Mouse (Mus musculus) liver, embryonic 13.5 days (tissue): Measurements from ENCODE around the gene Babam2. TPM values are rescaled to one million over a fixed set of nuclear protein-coding genes. Genes with fewer than 3 reads are reported as not detected.

Experiments
- ATAC-seq: fragments of 200-750 bp; cut with Nextera tagmentation; 2 replicates; pipeline ENCODE4 v1.8.0; 2017; ENCODE audit warnings: low read depth, mild to moderate bottlenecking, moderate number of reproducible peaks, moderate library complexity
- DNase-seq: peaks from one replicate; pipeline ENCODE4 v3.0.0; 2022
- H3K27ac ChIP-seq: fragments of 300-500 bp; sonication (generic); 2 replicates; pipeline ENCODE4 v1.5.1; 2015; ENCODE audit warnings: moderate library complexity, mild to moderate bottlenecking, inconsistent platforms
- H3K27me3 ChIP-seq: fragments of 300-500 bp; sonication (generic); 2 replicates; pipeline ENCODE4 v1.6.1; 2015; ENCODE audit warnings: mild to moderate bottlenecking, inconsistent platforms
- H3K36me3 ChIP-seq: fragments of 300-500 bp; sonication (generic); 2 replicates; pipeline ENCODE4 v1.6.1; 2015; ENCODE audit warnings: mild to moderate bottlenecking, inconsistent platforms
- H3K4me1 ChIP-seq: fragments of 300-500 bp; sonication (generic); replicated peaks from 2 replicates; pipeline ENCODE4 v1.6.1; 2015; ENCODE audit warnings: inconsistent platforms
- H3K4me2 ChIP-seq: fragments of 300-500 bp; sonication (generic); 2 replicates; pipeline ENCODE4 v1.6.1; 2015; ENCODE audit warnings: inconsistent platforms, mild to moderate bottlenecking, moderate library complexity
- H3K4me3 ChIP-seq: fragments of 300-500 bp; sonication (generic); replicated peaks from 2 replicates; pipeline ENCODE4 v1.5.1; 2015; ENCODE audit warnings: mild to moderate bottlenecking, inconsistent platforms
- H3K9ac ChIP-seq: fragments of 300-500 bp; sonication (generic); 2 replicates; pipeline ENCODE4 v1.6.1; 2015; ENCODE audit warnings: mild to moderate bottlenecking, inconsistent platforms
- H3K9me3 ChIP-seq: fragments of 300-500 bp; sonication (generic); replicated peaks from 2 replicates; pipeline ENCODE4 v1.6.1; 2016; ENCODE audit warnings: inconsistent platforms
- WGBS: fragments of 180-500 bp; shearing (Covaris S2); methylation state at CpG from one replicate; pipeline ENCODE4 v1.1.7; 2015; ENCODE audit not compliant: insufficient replicate concordance; 5-methylcytosine and 5-hydroxymethylcytosine counted together
- polyA plus RNA-seq: library from polyadenylated mRNA; unstranded; fragments of >200 nt; fragmentation: Nextera tagmentation; extraction: Ambion mirVana; gene quantifications from 2 replicates; pipeline ENCODE4 v1.2.1, GENCODE M21; 2015

The Babam2 gene
- polyA plus RNA-seq, 1 experiment from 2014 or later: 37.1 TPM

GRCm38 (mm10) chr5:31924075-31924474 lies 226.6 kb downstream of the Babam2 start:
- no peak overlapping the region for H3K27ac ChIP-seq
- 0 out of 2 replicates have a peak, but pooled peaks cover 3% of the 10 kb centered on the region for H3K4me1 ChIP-seq
- H3K27me3 ChIP-seq: no peaks in the 10 kb centered on the region
- no peaks in the 10 kb centered on the region for H3K36me3 ChIP-seq
- no peak overlapping the region for H3K4me3 ChIP-seq
- ATAC-seq (no peak), DNase-seq (no peak)
- H3K4me2 ChIP-seq: no peak overlapping the region
- H3K9me3 ChIP-seq: no peaks in the 10 kb centered on the region
- no peak overlapping the region for H3K9ac ChIP-seq

- ATAC-seq (no peak), DNase-seq (no peak)
- Histone ChIP-seq H3K9ac (no peak overlapping the region), H3K27me3 (no peaks in the 10 kb centered on the region), H3K36me3 (no peaks in the 10 kb centered on the region), H3K4me1 (no peaks in the 10 kb centered on the region), H3K4me2 (no peak overlapping the region), H3K27ac (no peak overlapping the region), H3K9me3 (no peaks in the 10 kb centered on the region), H3K4me3 (no peak overlapping the region)
- WGBS: 70% methylated on average over 1 of the region's 1 CpGs
Observed at GRCm38 (mm10) chr5:31926551-31926950, 229.1 kb downstream of the Babam2 start.

GRCm38 (mm10) chr5:31929007-31929406 lies 231.5 kb downstream of the Babam2 start:
- Histone ChIP-seq H3K27me3 (no peaks in the 10 kb centered on the region), H3K27ac (no peak overlapping the region), H3K4me2 (no peak overlapping the region), H3K4me3 (no peak overlapping the region), H3K36me3 (no peaks in the 10 kb centered on the region), H3K9ac (no peak overlapping the region), H3K4me1 (no peaks in the 10 kb centered on the region), H3K9me3 (no peaks in the 10 kb centered on the region)
- DNase-seq (no peak), ATAC-seq (no peak)
- 74% methylated on average over 7 of the region's 7 CpGs for WGBS

GRCm38 (mm10) chr5:31931127-31931625 lies 233.7 kb downstream of the Babam2 start:
- Histone ChIP-seq H3K9ac (no peak overlapping the region), H3K4me2 (no peak overlapping the region), H3K4me1 (no peaks in the 10 kb centered on the region), H3K4me3 (no peak overlapping the region), H3K9me3 (no peaks in the 10 kb centered on the region), H3K27me3 (no peaks in the 10 kb centered on the region), H3K27ac (no peak overlapping the region), H3K36me3 (no peaks in the 10 kb centered on the region)
- DNase-seq (no peak), ATAC-seq (no peak)
- 67% methylated on average over 8 of the region's 8 CpGs for WGBS

GRCm38 (mm10) chr5:31931637-31932036 lies 234.2 kb downstream of the Babam2 start:
- Histone ChIP-seq H3K36me3 (no peaks in the 10 kb centered on the region), H3K27me3 (no peaks in the 10 kb centered on the region), H3K4me1 (no peaks in the 10 kb centered on the region), H3K9me3 (no peaks in the 10 kb centered on the region), H3K4me2 (no peak overlapping the region), H3K9ac (no peak overlapping the region), H3K4me3 (no peak overlapping the region), H3K27ac (no peak overlapping the region)
- DNase-seq (no peak), ATAC-seq (no peak)
- WGBS: 69% methylated on average over 1 of the region's 1 CpGs

GRCm38 (mm10) chr5:31933296-31933695 lies 235.8 kb downstream of the Babam2 start:
- H3K36me3 ChIP-seq: no peaks in the 10 kb centered on the region
- no peaks in the 10 kb centered on the region for H3K9me3 ChIP-seq
- DNase-seq (no peak), ATAC-seq (no peak)
- H3K9ac ChIP-seq: no peak overlapping the region
- no peak overlapping the region for H3K4me2 ChIP-seq
- no peaks in the 10 kb centered on the region for H3K4me1 ChIP-seq
- WGBS: 72% methylated on average over 6 of the region's 6 CpGs
- no peaks in the 10 kb centered on the region for H3K27me3 ChIP-seq
- H3K4me3 ChIP-seq: no peak overlapping the region
- no peak overlapping the region for H3K27ac ChIP-seq

GRCm38 (mm10) chr5:31934397-31934796 lies 236.9 kb downstream of the Babam2 start:
- H3K27me3 ChIP-seq: no peaks in the 10 kb centered on the region
- H3K9me3 ChIP-seq: no peaks in the 10 kb centered on the region
- ATAC-seq (no peak), DNase-seq (no peak)
- H3K4me3 ChIP-seq: no peak overlapping the region
- H3K9ac ChIP-seq: no peak overlapping the region
- no peak overlapping the region for H3K4me2 ChIP-seq
- H3K36me3 ChIP-seq: no peaks in the 10 kb centered on the region
- H3K4me1 ChIP-seq: no peaks in the 10 kb centered on the region
- WGBS: 37% methylated on average over 3 of the region's 3 CpGs
- H3K27ac ChIP-seq: no peak overlapping the region

GRCm38 (mm10) chr5:31935936-31936335 lies 238.5 kb downstream of the Babam2 start:
- Histone ChIP-seq H3K27me3 (no peaks in the 10 kb centered on the region), H3K4me1 (no peaks in the 10 kb centered on the region), H3K4me3 (no peak overlapping the region), H3K9me3 (no peaks in the 10 kb centered on the region), H3K36me3 (no peaks in the 10 kb centered on the region), H3K27ac (no peak overlapping the region), H3K4me2 (no peak overlapping the region), H3K9ac (no peak overlapping the region)
- no peak for DNase-seq
- WGBS: 68% methylated on average over 3 of the region's 3 CpGs
- ATAC-seq: no peak

- no peaks in the 10 kb centered on the region for H3K9me3 ChIP-seq
- H3K36me3 ChIP-seq: no peaks in the 10 kb centered on the region
- 60% methylated on average over 3 of the region's 3 CpGs for WGBS
- no peak for DNase-seq
- H3K4me1 ChIP-seq: no peaks in the 10 kb centered on the region
- no peak for ATAC-seq
- H3K4me2 ChIP-seq: no peak overlapping the region
- H3K27me3 ChIP-seq: no peaks in the 10 kb centered on the region
- H3K4me3 ChIP-seq: no peak overlapping the region
- no peak overlapping the region for H3K27ac ChIP-seq
- H3K9ac ChIP-seq: no peak overlapping the region
Observed at GRCm38 (mm10) chr5:31936523-31936922, 239.0 kb downstream of the Babam2 start.

- Histone ChIP-seq H3K4me3 (no peak overlapping the region), H3K9me3 (no peaks in the 10 kb centered on the region), H3K27me3 (no peaks in the 10 kb centered on the region), H3K36me3 (no peaks in the 10 kb centered on the region), H3K9ac (no peak overlapping the region), H3K27ac (no peak overlapping the region), H3K4me1 (no peaks in the 10 kb centered on the region), H3K4me2 (no peak overlapping the region)
- 72% methylated on average over 8 of the region's 8 CpGs for WGBS
- DNase-seq: no peak
- no peak for ATAC-seq
Observed at GRCm38 (mm10) chr5:31940876-31941275, 243.4 kb downstream of the Babam2 start.

- Histone ChIP-seq H3K9ac (no peak overlapping the region), H3K27me3 (no peaks in the 10 kb centered on the region), H3K4me2 (no peak overlapping the region), H3K27ac (no peak overlapping the region), H3K4me3 (no peak overlapping the region), H3K4me1 (no peaks in the 10 kb centered on the region), H3K9me3 (no peaks in the 10 kb centered on the region), H3K36me3 (no peaks in the 10 kb centered on the region)
- 66% methylated on average over 4 of the region's 4 CpGs for WGBS
- ATAC-seq (no peak), DNase-seq (no peak)
Observed at GRCm38 (mm10) chr5:31947185-31947584, 249.7 kb downstream of the Babam2 start.

- no peak overlapping the region for H3K4me3 ChIP-seq
- no peaks in the 10 kb centered on the region for H3K4me1 ChIP-seq
- no peak overlapping the region for H3K4me2 ChIP-seq
- no peak overlapping the region for H3K9ac ChIP-seq
- no peak overlapping the region for H3K27ac ChIP-seq
- no peak for ATAC-seq
- WGBS: 78% methylated on average over 8 of the region's 8 CpGs
- no peaks in the 10 kb centered on the region for H3K27me3 ChIP-seq
- H3K36me3 ChIP-seq: no peaks in the 10 kb centered on the region
- H3K9me3 ChIP-seq: no peaks in the 10 kb centered on the region
- no peak for DNase-seq
Observed at GRCm38 (mm10) chr5:31949389-31949788, 251.9 kb downstream of the Babam2 start.
